Mouse (Mus musculus) hindbrain, embryonic 15.5 days (tissue): ENCODE results near the gene Myo1d. TPM values are rescaled to one million over a fixed set of nuclear protein-coding genes. Genes with fewer than 3 reads are reported as not detected.

Experiments used
- ATAC-seq: fragments of 200-750 bp; cut with Nextera tagmentation; 2 replicates; pipeline ENCODE4 v1.8.0; 2017; ENCODE audit warnings: low read depth, moderate number of reproducible peaks, moderate TSS enrichment; ENCODE audit not compliant: low FRiP score
- H3K27ac ChIP-seq: fragments of 300-500 bp; sonication (generic); replicated peaks from 2 replicates; pipeline ENCODE4 v1.5.1; 2015; ENCODE audit warnings: mild to moderate bottlenecking, inconsistent platforms
- H3K27me3 ChIP-seq: fragments of 300-500 bp; sonication (generic); 2 replicates; pipeline ENCODE4 v1.6.1; 2015; ENCODE audit warnings: control low read depth, inconsistent platforms
- H3K36me3 ChIP-seq: fragments of 300-500 bp; sonication (generic); 2 replicates; pipeline ENCODE4 v1.6.1; 2015; ENCODE audit warnings: control low read depth, inconsistent platforms
- H3K4me1 ChIP-seq: fragments of 300-500 bp; sonication (generic); replicated peaks from 2 replicates; pipeline ENCODE4 v1.6.1; 2015; ENCODE audit warnings: control low read depth, inconsistent platforms
- H3K4me2 ChIP-seq: fragments of 300-500 bp; sonication (generic); 2 replicates; pipeline ENCODE4 v1.6.1; 2015; ENCODE audit warnings: moderate library complexity, mild to moderate bottlenecking, inconsistent platforms
- H3K4me3 ChIP-seq: fragments of 300-500 bp; sonication (generic); 2 replicates; pipeline ENCODE4 v1.5.1; 2015; ENCODE audit warnings: mild to moderate bottlenecking, inconsistent platforms
- H3K9ac ChIP-seq: fragments of 300-500 bp; sonication (generic); 2 replicates; pipeline ENCODE4 v1.6.1; 2015; ENCODE audit warnings: inconsistent platforms
- H3K9me3 ChIP-seq: fragments of 300-500 bp; sonication (generic); 2 replicates; pipeline ENCODE4 v1.6.1; 2016; ENCODE audit warnings: control low read depth, inconsistent platforms
- WGBS: fragments of 180-500 bp; shearing (Covaris S2); methylation state at CpG from one replicate; pipeline ENCODE4 v1.1.7; 2015; 5-methylcytosine and 5-hydroxymethylcytosine counted together
- polyA plus RNA-seq: library from polyadenylated mRNA; unstranded; fragments of >200 nt; fragmentation: Nextera tagmentation; extraction: Ambion mirVana; gene quantifications from 2 replicates; pipeline ENCODE4 v1.2.1, GENCODE M21; 2015

The Myo1d gene
- polyA plus RNA-seq, 1 experiment from 2014 or later: 2.6 TPM

GRCm38 (mm10) chr11:80754201-80754600, 25.6 kb downstream of the Myo1d start:
- WGBS: 82% methylated on average over 2 of the region's 2 CpGs
- no peak overlapping the region for H3K9ac ChIP-seq
- H3K4me3 ChIP-seq: no peak overlapping the region
- H3K27me3 ChIP-seq: no peaks in the 10 kb centered on the region
- H3K4me2 ChIP-seq: no peak overlapping the region
- ATAC-seq: no peak
- H3K27ac ChIP-seq: no peak overlapping the region
- H3K9me3 ChIP-seq: no peaks in the 10 kb centered on the region
- H3K4me1 ChIP-seq: no peaks in the 10 kb centered on the region
- no peaks in the 10 kb centered on the region for H3K36me3 ChIP-seq

GRCm38 (mm10) chr11:80751168-80751567, 28.7 kb downstream of the Myo1d start:
- 96% methylated on average over 1 of the region's 1 CpGs for WGBS

GRCm38 (mm10) chr11:80749187-80749586, 30.6 kb downstream of the Myo1d start:
- ATAC-seq: no peak
- H3K9me3 ChIP-seq: no peaks in the 10 kb centered on the region
- no peak overlapping the region for H3K27ac ChIP-seq
- H3K9ac ChIP-seq: no peak overlapping the region
- H3K4me3 ChIP-seq: no peak overlapping the region
- H3K36me3 ChIP-seq: no peaks in the 10 kb centered on the region
- no peak overlapping the region for H3K4me2 ChIP-seq
- WGBS: 92% methylated on average over 1 of the region's 1 CpGs
- no peaks in the 10 kb centered on the region for H3K27me3 ChIP-seq
- no peaks in the 10 kb centered on the region for H3K4me1 ChIP-seq

More at GRCm38 (mm10) chr11:80751168-80751567, 28.7 kb downstream of the Myo1d start:
- no peak overlapping the region for H3K27ac ChIP-seq
- no peak for ATAC-seq
- H3K36me3 ChIP-seq: no peaks in the 10 kb centered on the region
- no peak overlapping the region for H3K4me3 ChIP-seq
- H3K4me1 ChIP-seq: no peaks in the 10 kb centered on the region
- no peak overlapping the region for H3K4me2 ChIP-seq
- H3K9me3 ChIP-seq: no peaks in the 10 kb centered on the region
- H3K27me3 ChIP-seq: no peaks in the 10 kb centered on the region
- no peak overlapping the region for H3K9ac ChIP-seq

GRCm38 (mm10) chr11:80745426-80745825, 34.4 kb downstream of the Myo1d start:
- Histone ChIP-seq H3K4me1 (no peaks in the 10 kb centered on the region), H3K27ac (no peak overlapping the region), H3K4me2 (no peak overlapping the region), H3K9ac (no peak overlapping the region), H3K4me3 (no peak overlapping the region), H3K36me3 (no peaks in the 10 kb centered on the region), H3K27me3 (no peaks in the 10 kb centered on the region), H3K9me3 (no peaks in the 10 kb centered on the region)
- WGBS: 90% methylated on average over 5 of the region's 5 CpGs
- no peak for ATAC-seq

GRCm38 (mm10) chr11:80743823-80744410, 35.9 kb downstream of the Myo1d start:
- no peak overlapping the region for H3K9ac ChIP-seq
- H3K4me2 ChIP-seq: no peak overlapping the region
- no peak overlapping the region for H3K4me3 ChIP-seq
- no peaks in the 10 kb centered on the region for H3K9me3 ChIP-seq
- 87% methylated on average over 4 of the region's 4 CpGs for WGBS
- no peaks in the 10 kb centered on the region for H3K36me3 ChIP-seq
- no peaks in the 10 kb centered on the region for H3K4me1 ChIP-seq
- H3K27ac ChIP-seq: no peak overlapping the region
- H3K27me3 ChIP-seq: no peaks in the 10 kb centered on the region
- no peak for ATAC-seq

GRCm38 (mm10) chr11:80742462-80742861, 37.4 kb downstream of the Myo1d start:
- no peak for ATAC-seq
- no peak overlapping the region for H3K27ac ChIP-seq
- no peaks in the 10 kb centered on the region for H3K36me3 ChIP-seq
- WGBS: 95% methylated on average over 4 of the region's 4 CpGs
- no peaks in the 10 kb centered on the region for H3K9me3 ChIP-seq
- no peaks in the 10 kb centered on the region for H3K4me1 ChIP-seq
- H3K27me3 ChIP-seq: no peaks in the 10 kb centered on the region
- H3K4me2 ChIP-seq: no peak overlapping the region
- no peak overlapping the region for H3K9ac ChIP-seq
- H3K4me3 ChIP-seq: no peak overlapping the region

GRCm38 (mm10) chr11:80734771-80735170, 45.1 kb downstream of the Myo1d start:
- 90% methylated on average over 2 of the region's 2 CpGs for WGBS
- H3K4me2 ChIP-seq: no peak overlapping the region
- no peaks in the 10 kb centered on the region for H3K36me3 ChIP-seq
- H3K4me1 ChIP-seq: no peaks in the 10 kb centered on the region
- no peak for ATAC-seq
- H3K27me3 ChIP-seq: no peaks in the 10 kb centered on the region
- no peak overlapping the region for H3K27ac ChIP-seq
- H3K4me3 ChIP-seq: no peak overlapping the region
- no peak overlapping the region for H3K9ac ChIP-seq
- H3K9me3 ChIP-seq: no peaks in the 10 kb centered on the region

GRCm38 (mm10) chr11:80724701-80725100, 55.1 kb downstream of the Myo1d start:
- Histone ChIP-seq H3K9me3 (no peaks in the 10 kb centered on the region), H3K9ac (no peak overlapping the region), H3K4me2 (no peak overlapping the region), H3K4me1 (no peaks in the 10 kb centered on the region), H3K27ac (no peak overlapping the region), H3K27me3 (no peaks in the 10 kb centered on the region), H3K36me3 (no peaks in the 10 kb centered on the region), H3K4me3 (no peak overlapping the region)
- 70% methylated on average over 12 of the region's 12 CpGs for WGBS
- ATAC-seq: no peak

GRCm38 (mm10) chr11:80723406-80724047, 56.3 kb downstream of the Myo1d start:
- no peaks in the 10 kb centered on the region for H3K27me3 ChIP-seq
- no peak overlapping the region for H3K9ac ChIP-seq
- H3K9me3 ChIP-seq: no peaks in the 10 kb centered on the region
- no peaks in the 10 kb centered on the region for H3K36me3 ChIP-seq
- no peak for ATAC-seq
- H3K27ac ChIP-seq: no peak overlapping the region
- H3K4me2 ChIP-seq: no peak overlapping the region
- H3K4me1 ChIP-seq: no peaks in the 10 kb centered on the region
- no peak overlapping the region for H3K4me3 ChIP-seq
- WGBS: 86% methylated on average over 9 of the region's 9 CpGs

GRCm38 (mm10) chr11:80719014-80719413, 60.8 kb downstream of the Myo1d start:
- no peak overlapping the region for H3K4me2 ChIP-seq
- H3K27ac ChIP-seq: no peak overlapping the region
- H3K9me3 ChIP-seq: no peaks in the 10 kb centered on the region
- no peak overlapping the region for H3K4me3 ChIP-seq
- no peaks in the 10 kb centered on the region for H3K36me3 ChIP-seq
- no peak for ATAC-seq
- H3K4me1 ChIP-seq: no peaks in the 10 kb centered on the region
- WGBS: 79% methylated on average over 1 of the region's 1 CpGs
- no peaks in the 10 kb centered on the region for H3K27me3 ChIP-seq
- no peak overlapping the region for H3K9ac ChIP-seq

- Histone ChIP-seq H3K27ac (no peak overlapping the region), H3K9me3 (no peaks in the 10 kb centered on the region), H3K9ac (no peak overlapping the region), H3K36me3 (no peaks in the 10 kb centered on the region), H3K4me2 (no peak overlapping the region), H3K4me3 (no peak overlapping the region), H3K4me1 (no peaks in the 10 kb centered on the region), H3K27me3 (no peaks in the 10 kb centered on the region)
- no peak for ATAC-seq
Observed at GRCm38 (mm10) chr11:80718036-80718435, 61.8 kb downstream of the Myo1d start.

GRCm38 (mm10) chr11:80715115-80715514, 64.7 kb downstream of the Myo1d start:
- Histone ChIP-seq H3K36me3 (no peaks in the 10 kb centered on the region), H3K4me2 (no peak overlapping the region), H3K27ac (no peak overlapping the region), H3K4me3 (no peak overlapping the region), H3K27me3 (no peaks in the 10 kb centered on the region), H3K9me3 (no peaks in the 10 kb centered on the region), H3K4me1 (no peaks in the 10 kb centered on the region), H3K9ac (no peak overlapping the region)
- no peak for ATAC-seq
- 84% methylated on average over 2 of the region's 2 CpGs for WGBS

GRCm38 (mm10) chr11:80713705-80714104, 66.1 kb downstream of the Myo1d start:
- no peaks in the 10 kb centered on the region for H3K36me3 ChIP-seq
- H3K27ac ChIP-seq: no peak overlapping the region
- no peak overlapping the region for H3K4me2 ChIP-seq
- no peak overlapping the region for H3K4me3 ChIP-seq
- no peaks in the 10 kb centered on the region for H3K4me1 ChIP-seq
- no peaks in the 10 kb centered on the region for H3K27me3 ChIP-seq
- no peak overlapping the region for H3K9ac ChIP-seq
- 76% methylated on average over 1 of the region's 1 CpGs for whole genome bisulfite sequencing
- ATAC-seq: no peak
- H3K9me3 ChIP-seq: no peaks in the 10 kb centered on the region
